Mouse (Mus musculus): ENCODE measurements around the gene Rpl6. TPM values are rescaled to one million over a fixed set of nuclear protein-coding genes. Genes with fewer than 3 reads are reported as not detected.

The Rpl6 gene
- polyA plus RNA-seq, 1 experiment from 2014 or later = 659 TPM

- ATAC-seq = no peak
- no peak overlapping the region for H3K4me2 ChIP-seq (replicated peaks)
- H3K4me1 ChIP-seq (replicated peaks) = peaks cover 33% of the 10 kb centered on the region
- no peaks in the 10 kb centered on the region; the same call in 1 of the 2 replicates for H3K36me3 ChIP-seq
- no peak overlapping the region for H3K4me3 ChIP-seq (replicated peaks)
- H3K9me3 ChIP-seq = no peaks in the 10 kb centered on the region
- no peak overlapping the region for H3K9ac ChIP-seq
- H3K27ac ChIP-seq = no peak overlapping the region
- no peaks in the 10 kb centered on the region for H3K27me3 ChIP-seq (replicated peaks)
- WGBS = 65% methylated on average over 2 of the region's 2 CpGs
Observed at GRCm38 (mm10) chr5:121184375-121184774, 19.9 kb upstream of the Rpl6 start.

GRCm38 (mm10) chr5:121184945-121185551 lies 19.2 kb upstream of the Rpl6 start:
- peak overlapping the region; percentile 12; the same call in 1 of the 2 replicates for H3K4me2 ChIP-seq (replicated peaks)
- no peaks in the 10 kb centered on the region for H3K27me3 ChIP-seq (replicated peaks)
- H3K27ac ChIP-seq = peak overlapping the region; percentile 23; the same call in 1 of the 2 replicates
- peaks cover 33% of the 10 kb centered on the region for H3K4me1 ChIP-seq (replicated peaks)
- 14% methylated on average over 11 of the region's 11 CpGs for WGBS
- H3K9ac ChIP-seq = no peak overlapping the region
- H3K9me3 ChIP-seq = no peaks in the 10 kb centered on the region
- H3K4me3 ChIP-seq (replicated peaks) = no peak overlapping the region
- no peaks in the 10 kb centered on the region; the same call in 1 of the 2 replicates for H3K36me3 ChIP-seq
- ATAC-seq = peak; percentile 14; the same call in 1 of the 2 replicates

DNA sequence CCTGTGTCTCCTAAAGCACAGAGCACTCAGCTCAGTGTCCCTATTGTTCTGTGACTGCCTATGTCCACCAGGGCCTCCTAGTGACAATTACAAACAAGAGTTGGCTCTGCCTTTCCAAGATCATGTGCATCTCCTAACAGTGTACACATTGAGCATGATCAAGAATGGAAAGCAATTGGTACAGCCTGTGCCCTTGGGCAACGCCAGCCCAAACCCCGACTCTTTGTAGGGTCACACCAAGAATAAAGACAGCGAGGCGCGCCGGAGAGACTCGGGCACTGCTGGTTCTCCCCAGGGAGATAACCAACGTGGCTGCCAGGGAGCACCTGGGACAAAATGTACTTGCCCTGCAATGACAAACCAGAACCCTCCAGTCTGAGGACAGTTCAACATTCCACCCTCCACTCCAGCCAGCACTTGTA lies 16.7 kb upstream of the Rpl6 start:
- 90% methylated on average over 8 of the region's 8 CpGs for WGBS
- Histone ChIP-seq H3K36me3 (no peaks in the 10 kb centered on the region; the same call in 1 of the 2 replicates), H3K9me3 (no peaks in the 10 kb centered on the region), H3K4me1 (replicated peaks) (peaks cover 38% of the 10 kb centered on the region), H3K4me3 (replicated peaks) (no peak overlapping the region), H3K27ac (no peak overlapping the region), H3K27me3 (replicated peaks) (no peaks in the 10 kb centered on the region), H3K4me2 (replicated peaks) (no peak overlapping the region), H3K9ac (no peak overlapping the region)
- no peak for ATAC-seq

DNA sequence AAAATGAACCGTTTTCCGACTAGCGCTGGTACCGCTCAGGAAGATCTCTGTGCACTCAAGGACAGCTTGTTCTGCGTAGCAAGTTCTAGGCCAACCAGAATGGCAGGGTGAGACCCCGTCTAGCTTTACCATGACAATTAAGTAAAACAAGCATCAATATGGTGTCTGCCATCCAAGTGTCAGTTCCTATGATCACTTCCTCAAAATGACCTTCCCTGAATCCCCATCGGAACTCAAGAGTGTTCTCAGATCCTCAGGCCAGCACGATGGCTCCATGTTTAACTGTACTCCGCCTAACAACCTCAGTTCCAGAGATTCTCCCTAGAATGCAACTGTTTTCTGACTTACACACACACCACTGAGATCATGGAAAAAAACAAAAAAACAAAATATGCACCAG lies 16.0 kb upstream of the Rpl6 start:
- ATAC-seq = no peak
- Histone ChIP-seq H3K9me3 (no peaks in the 10 kb centered on the region), H3K9ac (no peak overlapping the region), H3K27me3 (replicated peaks) (no peaks in the 10 kb centered on the region), H3K27ac (no peak overlapping the region), H3K4me3 (replicated peaks) (no peak overlapping the region), H3K36me3 (no peaks in the 10 kb centered on the region; the same call in 1 of the 2 replicates), H3K4me2 (replicated peaks) (no peak overlapping the region), H3K4me1 (replicated peaks) (peaks cover 38% of the 10 kb centered on the region)
- 92% methylated on average over 9 of the region's 9 CpGs for WGBS

- Histone ChIP-seq H3K27me3 (replicated peaks) (no peaks in the 10 kb centered on the region), H3K36me3 (no peaks in the 10 kb centered on the region; the same call in 1 of the 2 replicates), H3K4me2 (replicated peaks) (peak overlapping the region; percentile 27; the same call in 1 of the 2 replicates), H3K27ac (no peak overlapping the region), H3K9ac (no peak overlapping the region), H3K4me3 (replicated peaks) (no peak overlapping the region), H3K9me3 (no peaks in the 10 kb centered on the region), H3K4me1 (replicated peaks) (peaks cover 38% of the 10 kb centered on the region)
- 52% methylated on average over 9 of the region's 9 CpGs for WGBS
- ATAC-seq = peak; percentile 38
Observed at GRCm38 (mm10) chr5:121189182-121189581, 15.1 kb upstream of the Rpl6 start.

GRCm38 (mm10) chr5:121190210-121190835 lies 14.0 kb upstream of the Rpl6 start:
- Histone ChIP-seq H3K9ac (peak overlapping the region; percentile 91), H3K27me3 (replicated peaks) (no peaks in the 10 kb centered on the region), H3K4me2 (replicated peaks) (peak overlapping the region; percentile 76), H3K4me3 (replicated peaks) (peak overlapping the region; percentile 88), H3K36me3 (no peaks in the 10 kb centered on the region; the same call in 1 of the 2 replicates), H3K9me3 (no peaks in the 10 kb centered on the region), H3K27ac (peak overlapping the region; percentile 76), H3K4me1 (replicated peaks) (peaks cover 28% of the 10 kb centered on the region)
- no peak for ATAC-seq
- 28% methylated on average over 21 of the region's 21 CpGs for WGBS

GRCm38 (mm10) chr5:121190836-121191583 lies 13.3 kb upstream of the Rpl6 start, which contains the start of gene Ptpn11:
TSS of gene Ptpn11 (minus strand) at chr5:121191397.
- peak within 1 kb of the TSS; percentile 76 for H3K4me2 ChIP-seq (replicated peaks)
- H3K4me1 ChIP-seq (replicated peaks) = peaks cover 22% of the 10 kb centered on the region
- no peaks in the 10 kb centered on the region for H3K9me3 ChIP-seq
- peak; percentile 97 for ATAC-seq
- peak within 1 kb of the TSS; percentile 91 for H3K9ac ChIP-seq
- under 1% methylated on average over 93 of the region's 98 CpGs for WGBS
- peak within 1 kb of the TSS; percentile 76 for H3K27ac ChIP-seq
- H3K4me3 ChIP-seq (replicated peaks) = peak within 1 kb of the TSS; percentile 88
- H3K36me3 ChIP-seq = no peaks in the 10 kb centered on the region; the same call in 1 of the 2 replicates
- H3K27me3 ChIP-seq (replicated peaks) = no peaks in the 10 kb centered on the region

GRCm38 (mm10) chr5:121191584-121191906 lies 12.7 kb upstream of the Rpl6 start:
- peak overlapping the region; percentile 88 for H3K4me3 ChIP-seq (replicated peaks)
- H3K27me3 ChIP-seq (replicated peaks) = no peaks in the 10 kb centered on the region
- no peaks in the 10 kb centered on the region; the same call in 1 of the 2 replicates for H3K36me3 ChIP-seq
- 7% methylated on average over 17 of the region's 17 CpGs for WGBS
- peak; percentile 9; the same call in 1 of the 2 replicates for ATAC-seq
- H3K4me1 ChIP-seq (replicated peaks) = peaks cover 17% of the 10 kb centered on the region
- peak overlapping the region; percentile 76 for H3K4me2 ChIP-seq (replicated peaks)
- H3K9ac ChIP-seq = peak overlapping the region; percentile 91
- H3K9me3 ChIP-seq = no peaks in the 10 kb centered on the region
- H3K27ac ChIP-seq = peak overlapping the region; percentile 63

- 36% methylated on average over 1 of the region's 1 CpGs for WGBS
- Histone ChIP-seq H3K4me3 (replicated peaks) (no peak overlapping the region), H3K4me1 (replicated peaks) (0 out of 2 replicates have a peak, but pooled peaks cover 5% of the 10 kb centered on the region), H3K9me3 (no peaks in the 10 kb centered on the region), H3K27ac (no peak overlapping the region), H3K36me3 (no peaks in the 10 kb centered on the region), H3K9ac (no peak overlapping the region), H3K4me2 (replicated peaks) (no peak overlapping the region), H3K27me3 (replicated peaks) (no peaks in the 10 kb centered on the region)
- ATAC-seq = no peak
Observed at GRCm38 (mm10) chr5:121194173-121194572, 10.1 kb upstream of the Rpl6 start.

DNA sequence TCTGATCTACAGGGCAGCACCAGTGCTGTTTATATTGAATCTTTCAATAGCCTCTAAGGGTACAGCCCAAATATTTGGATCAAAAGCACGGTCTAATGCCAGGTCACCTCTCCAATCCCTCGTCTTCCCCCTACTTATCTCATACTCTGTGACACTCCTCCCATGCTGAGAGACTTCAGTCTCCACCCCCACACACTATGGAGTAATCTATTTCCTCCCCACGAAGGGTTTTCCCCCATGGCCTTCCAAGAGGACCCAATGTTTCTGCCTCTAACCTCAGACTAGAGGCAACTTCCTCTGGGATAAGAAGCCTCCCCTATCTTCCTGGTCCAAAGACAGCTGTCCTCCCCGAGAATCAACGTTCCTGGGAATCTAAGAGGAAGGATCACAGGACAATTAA lies 7.5 kb upstream of the Rpl6 start:
- H3K36me3 ChIP-seq = no peaks in the 10 kb centered on the region
- no peak for ATAC-seq
- H3K4me2 ChIP-seq (replicated peaks) = no peak overlapping the region
- no peaks in the 10 kb centered on the region for H3K9me3 ChIP-seq
- H3K4me1 ChIP-seq (replicated peaks) = no peaks in the 10 kb centered on the region
- H3K9ac ChIP-seq = no peak overlapping the region
- no peaks in the 10 kb centered on the region for H3K27me3 ChIP-seq (replicated peaks)
- no peak overlapping the region for H3K27ac ChIP-seq
- WGBS = 49% methylated on average over 5 of the region's 5 CpGs
- no peak overlapping the region for H3K4me3 ChIP-seq (replicated peaks)

- no peak for ATAC-seq
- Histone ChIP-seq H3K4me3 (replicated peaks) (no peak overlapping the region), H3K27ac (no peak overlapping the region), H3K4me1 (replicated peaks) (no peaks in the 10 kb centered on the region), H3K4me2 (replicated peaks) (no peak overlapping the region), H3K36me3 (no peaks in the 10 kb centered on the region), H3K27me3 (replicated peaks) (no peaks in the 10 kb centered on the region), H3K9me3 (no peaks in the 10 kb centered on the region), H3K9ac (no peak overlapping the region)
- WGBS = 70% methylated on average over 2 of the region's 2 CpGs
Observed at GRCm38 (mm10) chr5:121197337-121197736, 6.9 kb upstream of the Rpl6 start.

- Histone ChIP-seq H3K36me3 (no peaks in the 10 kb centered on the region), H3K9ac (no peak overlapping the region), H3K4me2 (replicated peaks) (no peak overlapping the region), H3K27me3 (replicated peaks) (no peaks in the 10 kb centered on the region), H3K4me1 (replicated peaks) (no peaks in the 10 kb centered on the region), H3K4me3 (replicated peaks) (no peak overlapping the region), H3K27ac (no peak overlapping the region), H3K9me3 (no peaks in the 10 kb centered on the region)
- WGBS = 82% methylated on average over 5 of the region's 5 CpGs
- ATAC-seq = no peak
Observed at GRCm38 (mm10) chr5:121198376-121198775, 5.9 kb upstream of the Rpl6 start.

Measured in intestine, embryonic 15.5 days (tissue).